In genomic region chr2:48948841-48949584, GRCm38 (mm10) we compare ENCODE assay signal across 8 mouse cellular contexts. TPM values are rescaled to one million over a fixed set of nuclear protein-coding genes. Genes with fewer than 3 reads are reported as not detected.
DNase-seq lines count a peak whose midpoint lies in the region; ATAC-seq lines count a peak whose summit lies in the region.

Mbd5 (plus strand) TSS chr2:48949508.

- peak; percentile 93 for ATAC-seq in megakaryocyte progenitor cell, adult 5-6 weeks (replicated peaks; ENCODE audit: poor library complexity)

- DNase-seq in adipocyte (ENCODE audit: low spot score) = peak; percentile 100
- peak; percentile 96 for DNase-seq in embryo, embryonic 10 days (ENCODE audit: low spot score)
- DNase-seq in gastrocnemius, postnatal 10 days = peak; percentile 99
- peak; percentile 98 for DNase-seq in induced T-regulatory cell, adult 2 months (ENCODE audit: low read depth)
- peak; percentile 98 for DNase-seq in left cerebral cortex, adult 9 months (ENCODE audit: low spot score in 2 of 2)
- peak; percentile 98 for DNase-seq in right cerebral cortex, postnatal 14 days
- peak; percentile 96 to 99 for DNase-seq in urinary bladder, postnatal 36 days (ENCODE audit: low spot score in 2 of 2)

RNA-seq across cellular contexts. Expression of gene Mbd5, which starts in this region (rescaled TPM):
- 10 to 100 TPM; 33.2 to 38.0 TPM for total RNA-seq in gastrocnemius, postnatal 10 days (2021)
- 28.6 and 30.9 TPM in 2 replicates for total RNA-seq in megakaryocyte progenitor cell, adult 5-6 weeks (2015)
- total RNA-seq in megakaryocyte progenitor cell, adult 5-6 weeks (2017) = 13.5 and 20.8 TPM in 2 replicates

Comparison
In these comparisons a context has a peak if more than half of its experiments do, and no peak if none do; other contexts are left out.
1. Peak in every context shown above with its lines: DNase-seq and ATAC-seq.